Mouse (Mus musculus): ENCODE measurements at regions not wholly inside any gene's neighbourhood (a gene's known extent, or its start where the extent isn't known, plus 50 kb on each side); places are given as distances from the start of the nearest gene placed in this dataset.

GRCm38 (mm10) chr8:8498753-8499152 lies 162.3 kb downstream of the Efnb2 start:
- TF ChIP-seq CTCF (IDR thresholded peaks at IDR 0.05; ENCODE audit: borderline replicate concordance, insufficient read depth, low read length) (no peak), POLR2A (IDR thresholded peaks at IDR 0.05; ENCODE audit: low read depth, low read length) (no peak)

Data from embryonic fibroblast, embryonic 13.5 days (primary cell).